Mouse (Mus musculus) MEL (cell line): ENCODE measurements around the gene Tll2. TPM values are rescaled to one million over a fixed set of nuclear protein-coding genes. Genes with fewer than 3 reads are reported as not detected.

Source experiments
- DNase-seq: peaks from one replicate; pipeline ENCODE4 v3.0.0; 2011; ENCODE audit warnings: low read depth, low spot score
- H3K27ac ChIP-seq: 2 replicates; pipeline ENCODE4 v1.5.1; 2012; ENCODE audit warnings: low read depth, mild to moderate bottlenecking, control low read depth, low read length, moderate library complexity; ENCODE audit not compliant: control insufficient read depth
- H3K27me3 ChIP-seq, 2 experiments: fragments of 150-350 bp in 1 of 2; sonication (generic) in 1 of 2; 2 replicates each; pipeline ENCODE4 v1.6.1; 2012; ENCODE audit warnings: low read length in 2 of 2, mild to moderate bottlenecking in 2 of 2, improper control_type of control experiment in 1 of 2, moderate library complexity in 1 of 2; ENCODE audit not compliant: insufficient read depth in 2 of 2, control insufficient read depth in 1 of 2
- H3K36me3 ChIP-seq, 2 experiments: 2 replicates each; pipeline ENCODE4 v1.6.1; 2012 to 2014; ENCODE audit warnings: low read length in 2 of 2, improper control_type of control experiment in 1 of 2, inconsistent platforms in 1 of 2, mild to moderate bottlenecking in 1 of 2; ENCODE audit not compliant: insufficient read depth in 2 of 2, control insufficient read depth in 1 of 2
- H3K4me1 ChIP-seq, 2 experiments: fragments of 150-350 bp in 1 of 2; sonication (generic) in 1 of 2; 2 replicates each; pipeline ENCODE4 v1.6.1; 2012; ENCODE audit warnings: low read length in 2 of 2, improper control_type of control experiment in 1 of 2, mild to moderate bottlenecking in 1 of 2; ENCODE audit not compliant: insufficient read depth in 2 of 2, control insufficient read depth in 1 of 2
- H3K4me3 ChIP-seq, 2 experiments: fragments of 150-350 bp in 1 of 2; sonication (generic) in 1 of 2; 2 replicates each; pipeline ENCODE4 v1.5.1; 2012; ENCODE audit warnings: low read depth in 2 of 2, low read length in 2 of 2, mild to moderate bottlenecking in 2 of 2, moderate library complexity in 2 of 2, control low read depth in 1 of 2, improper control_type of control experiment in 1 of 2; ENCODE audit not compliant: control insufficient read depth in 1 of 2, insufficient read depth in 1 of 2
- H3K79me2 ChIP-seq: 2 replicates; pipeline ENCODE4 v1.6.1; 2012; ENCODE audit warnings: mild to moderate bottlenecking, low read length, moderate library complexity; ENCODE audit not compliant: control insufficient read depth, poor library complexity, insufficient read depth
- H3K9ac ChIP-seq: 2 replicates; pipeline ENCODE4 v1.6.1; 2012; ENCODE audit warnings: low read depth, mild to moderate bottlenecking, control low read depth, low read length, moderate library complexity; ENCODE audit not compliant: control insufficient read depth, poor library complexity, severe bottlenecking
- H3K9me3 ChIP-seq: fragments of 150-350 bp; sonication (generic); replicated peaks from 2 replicates; pipeline ENCODE4 v1.6.1; 2012; ENCODE audit warnings: mild to moderate bottlenecking, low read length, improper control_type of control experiment, moderate library complexity; ENCODE audit not compliant: insufficient read depth
- BHLHE40 ChIP-seq: IDR thresholded peaks from 2 replicates; pipeline ENCODE4 v1.6.1; 2012; ENCODE audit warnings: low read depth, mild to moderate bottlenecking, inconsistent platforms, low read length, improper control_type of control experiment, borderline replicate concordance
- CHD1 ChIP-seq: IDR thresholded peaks from 2 replicates; pipeline ENCODE4 v1.6.1; 2012; ENCODE audit warnings: low read depth, mild to moderate bottlenecking, inconsistent platforms, low read length, improper control_type of control experiment
- CTCF ChIP-seq, 3 experiments: IDR thresholded peaks in 2 of 3; conservative IDR thresholded peaks in 1 of 3; 2 replicates each; pipeline ENCODE4 v1.5.1; 2011 to 2012; ENCODE audit warnings: low read length in 3 of 3, low read depth in 2 of 3, mild to moderate bottlenecking in 2 of 3, improper control_type of control experiment in 1 of 3, inconsistent platforms in 1 of 3, mixed read lengths in 1 of 3, moderate library complexity in 1 of 3; ENCODE audit not compliant: control insufficient read depth in 1 of 3, insufficient read depth in 1 of 3, poor library complexity in 1 of 3, severe bottlenecking in 1 of 3
- ELF1 ChIP-seq: IDR thresholded peaks from 2 replicates; pipeline ENCODE4 v1.6.1; 2014; ENCODE audit warnings: low read depth, mild to moderate bottlenecking, inconsistent platforms, low read length, improper control_type of control experiment, moderate library complexity
- EP300 ChIP-seq, 2 experiments: IDR thresholded peaks; 2 replicates each; pipeline ENCODE4 v1.6.1; 2011; ENCODE audit warnings: improper control_type of control experiment in 2 of 2, low read length in 2 of 2, low read depth in 1 of 2, mild to moderate bottlenecking in 1 of 2
- GATA1 ChIP-seq: IDR thresholded peaks from 2 replicates; pipeline ENCODE4 v1.6.1; 2011; ENCODE audit warnings: low read depth, low read length, improper control_type of control experiment
- KAT2A ChIP-seq: conservative IDR thresholded peaks from 2 replicates; pipeline ENCODE4 v1.6.1; 2012; ENCODE audit warnings: low read depth, low read length, improper control_type of control experiment, inconsistent platforms
- MAFK ChIP-seq: IDR thresholded peaks from 2 replicates; pipeline ENCODE4 v1.6.1; 2011; ENCODE audit warnings: low read depth, mild to moderate bottlenecking, low read length, improper control_type of control experiment, borderline replicate concordance
- MAX ChIP-seq: IDR thresholded peaks from 2 replicates; pipeline ENCODE4 v1.6.1; 2011; ENCODE audit warnings: low read length, improper control_type of control experiment
- MYB ChIP-seq: IDR thresholded peaks from 2 replicates; pipeline ENCODE4 v1.6.1; 2011; ENCODE audit warnings: mild to moderate bottlenecking, low read depth, low read length, improper control_type of control experiment
- MYC ChIP-seq: IDR thresholded peaks from 2 replicates; pipeline ENCODE4 v1.6.1; 2011; ENCODE audit warnings: low read depth, mild to moderate bottlenecking, low read length, improper control_type of control experiment, moderate library complexity
- NELFE ChIP-seq: IDR thresholded peaks from 2 replicates; pipeline ENCODE4 v1.6.1; 2011; ENCODE audit warnings: low read depth, low read length, improper control_type of control experiment
- POLR2AphosphoS2 ChIP-seq: IDR thresholded peaks from 2 replicates; pipeline ENCODE4 v1.6.1; 2011; ENCODE audit warnings: low read length, improper control_type of control experiment
- RAD21 ChIP-seq: IDR thresholded peaks from 2 replicates; pipeline ENCODE4 v1.6.1; 2011; ENCODE audit warnings: mild to moderate bottlenecking, low read depth, low read length, improper control_type of control experiment
- RCOR1 ChIP-seq: IDR thresholded peaks from 2 replicates; pipeline ENCODE4 v1.6.1; 2012; ENCODE audit warnings: low read depth, mild to moderate bottlenecking, inconsistent platforms, low read length, improper control_type of control experiment
- TCF12 ChIP-seq: IDR thresholded peaks from 2 replicates; pipeline ENCODE4 v1.6.1; 2014; ENCODE audit warnings: low read depth, mild to moderate bottlenecking, inconsistent platforms, low read length, improper control_type of control experiment, moderate library complexity
- UBTF ChIP-seq: IDR thresholded peaks from 2 replicates; pipeline ENCODE4 v1.6.1; 2012; ENCODE audit warnings: low read depth, mild to moderate bottlenecking, inconsistent platforms, low read length, improper control_type of control experiment, moderate library complexity, borderline replicate concordance; ENCODE audit not compliant: insufficient read depth
- USF2 ChIP-seq, 2 experiments: IDR thresholded peaks; 2 replicates each; pipeline ENCODE4 v1.6.1; 2011 to 2012; ENCODE audit warnings: improper control_type of control experiment in 2 of 2, low read length in 2 of 2, borderline replicate concordance in 1 of 2, inconsistent platforms in 1 of 2, low read depth in 1 of 2, mild to moderate bottlenecking in 1 of 2; ENCODE audit not compliant: insufficient read depth in 1 of 2
- ZMIZ1 ChIP-seq: IDR thresholded peaks from 2 replicates; pipeline ENCODE4 v1.6.1; 2012; ENCODE audit warnings: low read depth, mild to moderate bottlenecking, inconsistent platforms, low read length, improper control_type of control experiment, moderate library complexity
- polyA plus RNA-seq, 2 experiments: library from polyadenylated mRNA; stranded (reverse) in 1 of 2; unstranded in 1 of 2; fragments of >175 nt in 1 of 2; fragments of >200 nt in 1 of 2; gene quantifications; 2 replicates each; pipeline versions ENCODE4 v1.2.1 to v1.2.4; 2012; ENCODE audit warnings: low replicate concordance in 2 of 2, low read depth in 1 of 2; ENCODE audit not compliant: insufficient read length in 2 of 2, insufficient read depth in 1 of 2, missing spikeins in 1 of 2
- total RNA-seq: library from RNA; depleted of rRNA; stranded (reverse); fragments of 300-350 nt; gene quantifications from 2 replicates; pipeline ENCODE4 v1.2.3, GENCODE M21; 2012; rRNA removed

Tll2 gene
- total RNA-seq = not detected in 2 replicates
- polyA plus RNA-seq = not detected

DNA sequence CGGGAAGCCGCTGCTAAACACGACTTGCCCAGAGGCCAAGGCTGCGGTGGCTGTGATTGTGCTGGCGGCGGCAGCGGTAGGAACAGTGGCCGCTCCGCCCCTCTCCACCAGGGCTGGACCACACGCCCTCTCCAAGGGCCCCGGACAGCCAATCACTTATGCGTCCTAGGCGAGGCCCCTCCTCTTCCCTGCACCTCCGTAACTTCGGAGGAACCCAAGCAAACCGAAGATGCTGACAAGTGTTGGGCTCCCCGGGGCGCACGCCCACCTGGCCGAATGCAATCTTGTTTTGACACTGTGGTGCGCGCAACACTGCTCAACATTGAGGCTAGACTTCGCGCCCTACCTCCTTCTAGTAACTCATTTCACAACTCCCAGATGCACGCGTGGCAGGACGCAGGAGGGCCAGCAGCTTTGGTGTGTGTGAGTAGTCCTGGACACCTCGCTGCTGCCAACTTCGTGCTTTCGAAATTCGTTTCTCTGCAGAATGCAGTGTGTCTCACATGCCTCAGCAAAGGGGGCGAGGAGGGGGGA lies at the start of gene Tll2:
Tll2 (minus strand) TSS at position 25 of the 534 bp plus-strand sequence.
- Histone ChIP-seq H3K9ac (no peak within 1 kb of the TSS), H3K79me2 (no peaks in the 10 kb centered on the region), H3K9me3 (no peaks in the 10 kb centered on the region), H3K4me3 (no peak within 1 kb of the TSS)
- DNase-seq = no peak
- TF ChIP-seq MAFK = no peak
- TF ChIP-seq, all 39 proteins: peak for 0
- no peak within 1 kb of the TSS for H3K27ac ChIP-seq
- no peaks in the 10 kb centered on the region for H3K27me3 ChIP-seq
- H3K36me3 ChIP-seq = no peaks in the 10 kb centered on the region; a peak in 1 of 4 replicates
- no peaks in the 10 kb centered on the region for H3K4me1 ChIP-seq

DNA sequence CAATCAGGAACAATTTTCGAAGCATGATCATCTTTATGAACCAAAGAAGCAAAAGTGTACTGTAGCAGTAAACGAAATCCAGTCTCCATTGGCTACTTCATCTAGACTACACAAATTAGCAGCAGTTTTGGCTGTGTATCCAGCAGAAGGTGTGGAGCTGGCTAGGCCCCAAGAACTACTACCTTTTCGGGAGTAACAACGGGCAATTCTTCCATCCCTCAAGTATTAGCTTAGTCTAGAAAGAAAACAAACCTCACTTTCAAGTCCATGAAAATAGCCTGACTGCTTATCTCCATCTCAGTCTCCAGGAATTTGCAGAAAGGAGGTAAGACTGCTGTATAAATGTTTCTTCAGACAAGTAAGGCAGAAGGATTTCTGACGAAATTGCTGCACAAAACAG lies 47.9 kb upstream of the Tll2 start:
- Histone ChIP-seq H3K9ac (no peak overlapping the region), H3K4me1 (peaks cover 0 to 4% of the 10 kb centered on the region in 2 experiments; a peak in 1 of 4 replicates), H3K27me3 (no peaks in the 10 kb centered on the region), H3K36me3 (peaks cover 11 to 33% of the 10 kb centered on the region in 2 experiments), H3K9me3 (no peaks in the 10 kb centered on the region), H3K4me3 (no peak overlapping the region), H3K27ac (no peak overlapping the region), H3K79me2 (peaks cover 32% of the 10 kb centered on the region)
- TF ChIP-seq KAT2A (no peak), MAX (no peak), ZMIZ1 (no peak), CTCF (IDR thresholded peaks at IDR 0.05 in 2 of 3, conservative IDR thresholded peaks at IDR 0.05 in 1 of 3; ENCODE audit: control insufficient read depth in 1 of 3, insufficient read depth in 1 of 3, low read depth in 2 of 3, low read length in 3 of 3, poor library complexity in 1 of 3, severe bottlenecking in 1 of 3) (no peak), CHD1 (no peak), MYC (no peak), POLR2AphosphoS2 (no peak), NELFE (no peak), EP300 (IDR thresholded peaks at IDR 0.05; ENCODE audit: low read depth in 1 of 2, low read length in 2 of 2) (no peak), RAD21 (no peak), GATA1 (no peak), BHLHE40 (no peak), TCF12 (no peak), UBTF (no peak), USF2 (IDR thresholded peaks at IDR 0.05; ENCODE audit: borderline replicate concordance in 1 of 2, insufficient read depth in 1 of 2, low read depth in 1 of 2, low read length in 2 of 2) (no peak), RCOR1 (no peak), MYB (no peak), ELF1 (no peak)
- no peak for DNase-seq
